Mouse (Mus musculus) cerebellum, adult 2 months (tissue): Measurements from ENCODE around the gene Uqcr10.

ENCODE experiments used
- CTCF ChIP-seq: fragments of 200-500 bp; IDR thresholded peaks from 2 replicates; pipeline ENCODE4 v1.5.1; 2011; ENCODE audit warnings: low read depth, mild to moderate bottlenecking, control low read depth, low read length, moderate library complexity, borderline replicate concordance; ENCODE audit not compliant: insufficient read depth
- POLR2A ChIP-seq: fragments of 200-500 bp; IDR thresholded peaks from 2 replicates; pipeline ENCODE4 v1.6.1; 2011; ENCODE audit warnings: low read length, control low read depth, borderline replicate concordance; ENCODE audit not compliant: insufficient read depth

- TF ChIP-seq CTCF (no peak), POLR2A (no peak)
These were observed 26.8 kb downstream of the Uqcr10 start for GRCm38 (mm10) chr11:4677250-4677872.
